15 mouse cellular contexts compared by ENCODE assay signal in genomic region chr19:23867052-23867451, GRCm38 (mm10).
DNase-seq lines count a peak whose midpoint lies in the region; ATAC-seq lines count a peak whose summit lies in the region.
"Had no signal": no experiment of that assay in that cellular context is flagged by ENCODE, and none has a peak within 500 bp of the region (broad histone marks: within the 10 kb centered on the region; RNA-seq: fewer than 3 reads in every experiment).

No protein-coding gene starts in this region.

- peaks cover 17% of the 10 kb centered on the region for H3K4me1 ChIP-seq in forebrain, embryonic 15.5 days
- H3K4me1 ChIP-seq in forebrain, embryonic 12.5 days: peaks cover 13% of the 10 kb centered on the region
- no peaks in the 10 kb centered on the region for H3K4me1 ChIP-seq in intestine, embryonic 15.5 days (replicated peaks)
- H3K4me1 ChIP-seq in heart, embryonic 10.5 days: peaks cover 9% of the 10 kb centered on the region
- H3K4me1 ChIP-seq: limb, embryonic 13.5 days had no signal

- peak; percentile 24 for DNase-seq in lung, postnatal 10 days
- no peak for DNase-seq in lung, postnatal 36 days
- DNase-seq in cerebellum, adult 11-12 months: peak; percentile 93
- DNase-seq in cerebellum, postnatal 25 days: peak; percentile 93
- no peak for DNase-seq in heart, embryonic 10.5 days (ENCODE audit: low spot score)
- DNase-seq: adrenal gland, postnatal 10 days; gastrocnemius, postnatal 14 days had no signal

- 83% methylated on average over 11 of the region's 11 CpGs for WGBS in forebrain, embryonic 15.5 days
- 83% methylated on average over 11 of the region's 11 CpGs for WGBS in forebrain, embryonic 12.5 days
- 79% methylated on average over 11 of the region's 11 CpGs for WGBS in intestine, embryonic 15.5 days
- 59% methylated on average over 11 of the region's 11 CpGs for WGBS in heart, embryonic 10.5 days

- 0 out of 2 replicates have a peak, but pooled peaks have one; percentile 38 for ATAC-seq in forebrain, embryonic 15.5 days (replicated peaks)
- no peak for ATAC-seq in forebrain, embryonic 12.5 days (ENCODE audit: low FRiP score)
- ATAC-seq in intestine, embryonic 15.5 days: no peak
- ATAC-seq: intestine, postnatal 0 days; midbrain, embryonic 16.5 days had no signal

- no peaks in the 10 kb centered on the region for H3K36me3 ChIP-seq in forebrain, embryonic 15.5 days
- H3K36me3 ChIP-seq in forebrain, embryonic 12.5 days (replicated peaks): no peaks in the 10 kb centered on the region
- no peaks in the 10 kb centered on the region for H3K36me3 ChIP-seq in intestine, embryonic 15.5 days
- no peaks in the 10 kb centered on the region for H3K36me3 ChIP-seq in heart, embryonic 10.5 days
- H3K36me3 ChIP-seq: hindbrain, embryonic 12.5 days; limb, embryonic 13.5 days had no signal

- no peak overlapping the region for H3K4me3 ChIP-seq in forebrain, embryonic 15.5 days
- H3K4me3 ChIP-seq in forebrain, embryonic 12.5 days (replicated peaks): no peak overlapping the region
- no peak overlapping the region for H3K4me3 ChIP-seq in intestine, embryonic 15.5 days (replicated peaks)
- H3K4me3 ChIP-seq in heart, embryonic 10.5 days: no peak overlapping the region
- H3K4me3 ChIP-seq: hindbrain, embryonic 12.5 days; limb, embryonic 13.5 days had no signal

- H3K9me3 ChIP-seq in forebrain, embryonic 15.5 days: no peaks in the 10 kb centered on the region
- no peaks in the 10 kb centered on the region for H3K9me3 ChIP-seq in forebrain, embryonic 12.5 days
- H3K9me3 ChIP-seq in intestine, embryonic 15.5 days: no peaks in the 10 kb centered on the region
- no peaks in the 10 kb centered on the region for H3K9me3 ChIP-seq in heart, embryonic 10.5 days
- H3K9me3 ChIP-seq: hindbrain, embryonic 12.5 days; limb, embryonic 13.5 days had no signal

- no peaks in the 10 kb centered on the region for H3K27me3 ChIP-seq in forebrain, embryonic 15.5 days
- H3K27me3 ChIP-seq in forebrain, embryonic 12.5 days: 0 out of 2 replicates have a peak, but pooled peaks cover 3% of the 10 kb centered on the region
- no peaks in the 10 kb centered on the region for H3K27me3 ChIP-seq in intestine, embryonic 15.5 days (replicated peaks)
- peaks cover 4% of the 10 kb centered on the region; the same call in 1 of the 2 replicates for H3K27me3 ChIP-seq in heart, embryonic 10.5 days (ENCODE audit: insufficient read depth, poor library complexity, severe bottlenecking)
- H3K27me3 ChIP-seq: hindbrain, embryonic 12.5 days; limb, embryonic 13.5 days had no signal

- no peak overlapping the region for H3K4me2 ChIP-seq in forebrain, embryonic 15.5 days (replicated peaks)
- no peak overlapping the region for H3K4me2 ChIP-seq in forebrain, embryonic 12.5 days
- H3K4me2 ChIP-seq in intestine, embryonic 15.5 days (replicated peaks): no peak overlapping the region
- H3K4me2 ChIP-seq: hindbrain, embryonic 12.5 days; limb, embryonic 13.5 days had no signal

- peak overlapping the region; percentile 28; the same call in 1 of the 2 replicates for H3K27ac ChIP-seq in forebrain, embryonic 15.5 days (replicated peaks)
- no peak overlapping the region for H3K27ac ChIP-seq in forebrain, embryonic 12.5 days
- no peak overlapping the region for H3K27ac ChIP-seq in intestine, embryonic 15.5 days
- no peak overlapping the region for H3K27ac ChIP-seq in heart, embryonic 10.5 days
- H3K27ac ChIP-seq: hindbrain, embryonic 12.5 days; limb, embryonic 13.5 days; liver, embryonic 14.5 days had no signal

- no peak overlapping the region for H3K9ac ChIP-seq in forebrain, embryonic 15.5 days (replicated peaks)
- H3K9ac ChIP-seq in forebrain, embryonic 12.5 days: no peak overlapping the region
- H3K9ac ChIP-seq in intestine, embryonic 15.5 days: no peak overlapping the region
- H3K9ac ChIP-seq: hindbrain, embryonic 12.5 days; limb, embryonic 13.5 days; liver, embryonic 14.5 days had no signal

Comparison
In these comparisons a context has a peak if more than half of its experiments do, and no peak if none do; other contexts are left out.
1. DNase-seq: peak in lung, postnatal 10 days (single experiment), cerebellum, adult 11-12 months (single experiment) and cerebellum, postnatal 25 days (2 of 2); none in lung, postnatal 36 days (single experiment) and heart, embryonic 10.5 days (single experiment).